Mouse (Mus musculus): ENCODE measurements around the gene Emc3. TPM values are rescaled to one million over a fixed set of nuclear protein-coding genes. Genes with fewer than 3 reads are reported as not detected.

Gene Emc3
- polyA plus RNA-seq, 1 experiment from 2014 or later, result 90.7 TPM

Other genes with a start within 250 kb of the Emc3 start
- gene Cpne9, start 249.3 kb downstream of the Emc3 start, polyA plus RNA-seq (2014; fragmentation: Nextera tagmentation; extraction: Ambion mirVana), result 0.24 and 0.29 TPM in 2 replicates
- 19.4 and 22.0 TPM in 2 replicates for gene Brpf1, start 224.5 kb downstream of the Emc3 start, polyA plus RNA-seq (2014; fragmentation: Nextera tagmentation; extraction: Ambion mirVana)
- gene Ogg1, start 204.7 kb downstream of the Emc3 start, polyA plus RNA-seq (2014; fragmentation: Nextera tagmentation; extraction: Ambion mirVana), result 10.5 and 10.6 TPM in 2 replicates
- gene Camk1, start 187.7 kb downstream of the Emc3 start, polyA plus RNA-seq (2014; fragmentation: Nextera tagmentation; extraction: Ambion mirVana), result 56.3 and 57.7 TPM in 2 replicates
- gene Tada3, start 153.8 kb downstream of the Emc3 start, polyA plus RNA-seq (2014; fragmentation: Nextera tagmentation; extraction: Ambion mirVana), result 56.3 and 60.2 TPM in 2 replicates
- gene Arpc4, start 153.5 kb downstream of the Emc3 start, polyA plus RNA-seq (2014; fragmentation: Nextera tagmentation; extraction: Ambion mirVana), result 208 and 210 TPM in 2 replicates
- gene Ttll3, start 142.4 kb downstream of the Emc3 start, polyA plus RNA-seq (2014; fragmentation: Nextera tagmentation; extraction: Ambion mirVana), result 4.1 and 4.2 TPM in 2 replicates
- gene Rpusd3, start 112.3 kb downstream of the Emc3 start, polyA plus RNA-seq (2014; fragmentation: Nextera tagmentation; extraction: Ambion mirVana), result 23.0 and 26.3 TPM in 2 replicates
- gene Cidec, start 95.9 kb downstream of the Emc3 start, polyA plus RNA-seq (2014; fragmentation: Nextera tagmentation; extraction: Ambion mirVana), result not detected in 2 replicates
- gene Jagn1, start 89.1 kb downstream of the Emc3 start, polyA plus RNA-seq (2014; fragmentation: Nextera tagmentation; extraction: Ambion mirVana), result 75.1 and 79.7 TPM in 2 replicates
- gene Il17re, start 73.2 kb downstream of the Emc3 start, polyA plus RNA-seq (2014; fragmentation: Nextera tagmentation; extraction: Ambion mirVana), result 0.77 and 0.88 TPM in 2 replicates
- 2.7 and 3.2 TPM in 2 replicates for gene Il17rc, start 60.2 kb downstream of the Emc3 start, polyA plus RNA-seq (2014; fragmentation: Nextera tagmentation; extraction: Ambion mirVana)
- gene Creld1, start 48.4 kb downstream of the Emc3 start, polyA plus RNA-seq (2014; fragmentation: Nextera tagmentation; extraction: Ambion mirVana), result 29.6 and 32.6 TPM in 2 replicates
- gene Prrt3, start 29.7 kb downstream of the Emc3 start, polyA plus RNA-seq (2014; fragmentation: Nextera tagmentation; extraction: Ambion mirVana), result 0.73 and 0.77 TPM in 2 replicates
- 10.8 and 14.3 TPM in 2 replicates for gene Fancd2, start within 50 bp of the Emc3 start, polyA plus RNA-seq (2014; fragmentation: Nextera tagmentation; extraction: Ambion mirVana)
- gene Fancd2os, start 69.1 kb upstream of the Emc3 start, polyA plus RNA-seq (2014; fragmentation: Nextera tagmentation; extraction: Ambion mirVana), result 0.45 TPM in 1 of 2 replicates, not detected in the other
- 221 and 224 TPM in 2 replicates for gene Brk1, start 73.1 kb upstream of the Emc3 start, polyA plus RNA-seq (2014; fragmentation: Nextera tagmentation; extraction: Ambion mirVana)
- gene Vhl, start 92.3 kb upstream of the Emc3 start, polyA plus RNA-seq (2014; fragmentation: Nextera tagmentation; extraction: Ambion mirVana), result 63.0 and 64.4 TPM in 2 replicates
- gene Irak2, start 106.8 kb upstream of the Emc3 start, polyA plus RNA-seq (2014; fragmentation: Nextera tagmentation; extraction: Ambion mirVana), result 1.6 and 1.9 TPM in 2 replicates
- 1.1 and 1.2 TPM in 2 replicates for gene Tatdn2, start 165.4 kb upstream of the Emc3 start, polyA plus RNA-seq (2014; fragmentation: Nextera tagmentation; extraction: Ambion mirVana)
- 0.46 and 0.51 TPM in 2 replicates for gene Ghrl, start 188.2 kb upstream of the Emc3 start, polyA plus RNA-seq (2014; fragmentation: Nextera tagmentation; extraction: Ambion mirVana)
- gene Sec13, start 209.1 kb upstream of the Emc3 start, polyA plus RNA-seq (2014; fragmentation: Nextera tagmentation; extraction: Ambion mirVana), result 273 and 287 TPM in 2 replicates

Measured in hindbrain, embryonic 11.5 days (tissue).